Mouse (Mus musculus): ENCODE measurements around the gene C8g. TPM values are rescaled to one million over a fixed set of nuclear protein-coding genes. Genes with fewer than 3 reads are reported as not detected.

Gene C8g
- total and polyA plus RNA-seq, 3 experiments, result 2.3 to 5.1 TPM; not detected in 1

GRCm38 (mm10) chr2:25460551-25461309 is 40.8 kb downstream of the C8g start, which contains the start of gene Paxx:
Gene Paxx (minus strand): TSS chr2:25461094.
- Histone ChIP-seq H3K9ac (ENCODE audit: control insufficient read depth, low read depth, low read length, poor library complexity, severe bottlenecking) (peak within 1 kb of the TSS; percentile 79), H3K27ac (ENCODE audit: control insufficient read depth, low read depth, low read length) (peak within 1 kb of the TSS; percentile 83), H3K4me1 (ENCODE audit: control insufficient read depth in 1 of 2, insufficient read depth in 2 of 2, low read length in 2 of 2) (peaks cover 4 to 11% of the 10 kb centered on the region in 2 experiments; a peak in 3 of 4 replicates), H3K9me3 (replicated peaks; ENCODE audit: insufficient read depth, low read length) (no peaks in the 10 kb centered on the region), H3K4me3 (ENCODE audit: control insufficient read depth in 1 of 2, insufficient read depth in 1 of 2, low read depth in 2 of 2, low read length in 2 of 2) (peak within 1 kb of the TSS; percentile 77 to 84), H3K79me2 (ENCODE audit: control insufficient read depth, insufficient read depth, low read length, poor library complexity) (peaks cover 8% of the 10 kb centered on the region; the same call in 1 of the 2 replicates), H3K36me3 (ENCODE audit: control insufficient read depth in 1 of 2, insufficient read depth in 2 of 2, low read length in 2 of 2) (no peaks in the 10 kb centered on the region), H3K27me3 (ENCODE audit: control insufficient read depth in 1 of 2, insufficient read depth in 2 of 2, low read length in 2 of 2) (no peaks in the 10 kb centered on the region)
- peak; percentile 100 for DNase-seq (ENCODE audit: low read depth, low spot score)
- TF ChIP-seq ETS1 (IDR thresholded peaks at IDR 0.05; ENCODE audit: low read depth, low read length) (peak; percentile 50; the same call in 1 of the 2 replicates), TCF12 (IDR thresholded peaks at IDR 0.05; ENCODE audit: low read depth, low read length) (no peak; the same call in 1 of the 2 replicates), GABPA (IDR thresholded peaks at IDR 0.05; ENCODE audit: low read depth, low read length) (no peak), MXI1 (IDR thresholded peaks at IDR 0.05; ENCODE audit: low read depth, low read length) (peak; percentile 75), NRF1 (IDR thresholded peaks at IDR 0.05; ENCODE audit: insufficient read depth, low read depth, low read length, poor library complexity, severe bottlenecking) (peak; percentile 77), POLR2AphosphoS2 (IDR thresholded peaks at IDR 0.05; ENCODE audit: low read length) (peak; percentile 79), HCFC1 (IDR thresholded peaks at IDR 0.05; ENCODE audit: low read depth, low read length) (peak; percentile 82), USF2 (IDR thresholded peaks at IDR 0.05; ENCODE audit: borderline replicate concordance in 1 of 2, insufficient read depth in 1 of 2, low read depth in 1 of 2, low read length in 2 of 2) (no peak), ZNF384 (IDR thresholded peaks at IDR 0.05; ENCODE audit: low read depth, low read length) (no peak), RCOR1 (IDR thresholded peaks at IDR 0.05; ENCODE audit: low read depth, low read length) (no peak), ELF1 (IDR thresholded peaks at IDR 0.05; ENCODE audit: low read depth, low read length) (peak; percentile 85), CHD2 (IDR thresholded peaks at IDR 0.05; ENCODE audit: low read length) (no peak), MEF2A (IDR thresholded peaks at IDR 0.05; ENCODE audit: extremely low read depth, insufficient replicate concordance, low read depth, low read length, poor library complexity, severe bottlenecking) (peak; percentile 64; the same call in 1 of the 2 replicates), GATA1 (IDR thresholded peaks at IDR 0.05; ENCODE audit: low read depth, low read length) (no peak), MAX (IDR thresholded peaks at IDR 0.05; ENCODE audit: low read length) (peak; percentile 74), ZC3H11A (IDR thresholded peaks at IDR 0.05; ENCODE audit: low read depth, low read length) (no peak), KAT2A (conservative IDR thresholded peaks at IDR 0.05; ENCODE audit: low read depth, low read length) (no peak), POLR2AphosphoS5 (IDR thresholded peaks at IDR 0.05; ENCODE audit: borderline replicate concordance, low read depth, low read length) (no peak), EP300 (IDR thresholded peaks at IDR 0.05; ENCODE audit: low read depth in 1 of 2, low read length in 2 of 2) (no peak), SMC3 (IDR thresholded peaks at IDR 0.05; ENCODE audit: low read depth, low read length) (no peak), CHD1 (IDR thresholded peaks at IDR 0.05; ENCODE audit: low read depth, low read length) (no peak), SIN3A (IDR thresholded peaks at IDR 0.05; ENCODE audit: low read length) (peak; percentile 76), ZKSCAN1 (IDR thresholded peaks at IDR 0.05; ENCODE audit: low read depth, low read length) (no peak), MYB (IDR thresholded peaks at IDR 0.05; ENCODE audit: low read depth, low read length) (no peak), RAD21 (IDR thresholded peaks at IDR 0.05; ENCODE audit: low read depth, low read length) (no peak), POLR2A (IDR thresholded peaks at IDR 0.05; ENCODE audit: control insufficient read depth in 1 of 2, insufficient read depth in 1 of 2, low read depth in 1 of 2, low read length in 2 of 2, poor library complexity in 1 of 2) (peak; percentile 87 to 89), ZMIZ1 (IDR thresholded peaks at IDR 0.05; ENCODE audit: low read depth, low read length) (peak; percentile 85), TAL1 (IDR thresholded peaks at IDR 0.05; ENCODE audit: low read length) (no peak), UBTF (IDR thresholded peaks at IDR 0.05; ENCODE audit: borderline replicate concordance, insufficient read depth, low read depth, low read length) (no peak), MYC (IDR thresholded peaks at IDR 0.05; ENCODE audit: low read depth, low read length) (peak; percentile 48; the same call in 1 of the 2 replicates), BHLHE40 (IDR thresholded peaks at IDR 0.05; ENCODE audit: borderline replicate concordance, low read depth, low read length) (peak; percentile 23; the same call in 1 of the 2 replicates), JUND (IDR thresholded peaks at IDR 0.05; ENCODE audit: low read depth, low read length) (no peak), TBP (IDR thresholded peaks at IDR 0.05; ENCODE audit: low read depth, low read length) (peak; percentile 91), CTCF (IDR thresholded peaks at IDR 0.05 in 2 of 3, conservative IDR thresholded peaks at IDR 0.05 in 1 of 3; ENCODE audit: control insufficient read depth in 1 of 3, insufficient read depth in 1 of 3, low read depth in 2 of 3, low read length in 3 of 3, poor library complexity in 1 of 3, severe bottlenecking in 1 of 3) (no peak), E2F4 (IDR thresholded peaks at IDR 0.05; ENCODE audit: borderline replicate concordance, low read depth, low read length) (no peak), MAZ (IDR thresholded peaks at IDR 0.05; ENCODE audit: low read depth, low read length) (0 out of 2 replicates have a peak, but pooled peaks have one; percentile 40)

Data from MEL (cell line).